In the genomic region with DNA sequence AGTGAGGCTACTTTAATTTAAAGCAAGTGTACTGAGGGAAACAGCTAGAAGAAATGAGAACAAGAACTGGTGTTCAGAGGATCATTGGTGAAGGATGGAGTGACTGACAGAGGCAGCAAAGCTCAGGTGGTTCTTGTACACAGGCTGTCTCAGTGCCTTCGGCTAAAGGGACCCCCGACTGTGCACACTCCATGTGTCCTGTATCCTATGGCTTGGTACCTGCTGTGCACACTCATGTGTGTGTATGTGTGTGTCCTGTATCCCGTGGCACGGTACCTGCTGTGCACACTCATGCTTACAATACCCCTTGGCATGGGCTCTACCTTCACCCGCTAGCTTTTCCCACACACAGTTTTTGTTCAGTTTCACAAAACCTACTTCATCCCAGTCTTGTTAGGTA, we compare ENCODE assay signal across 20 mouse cellular contexts.
DNase-seq lines count a peak whose midpoint lies in the region; ATAC-seq and TF ChIP-seq lines count a peak whose summit lies in the region.
"Had no signal": no experiment of that assay in that cellular context is flagged by ENCODE, and none has a peak within 500 bp of the region (broad histone marks: within the 10 kb centered on the region; RNA-seq: fewer than 3 reads in every experiment).

No protein-coding gene starts in this region.

- peaks cover 28% of the 10 kb centered on the region for H3K4me1 ChIP-seq in heart, adult 2 months (ENCODE audit: control insufficient read depth, insufficient read depth, low read length)
- peaks cover 65% of the 10 kb centered on the region for H3K4me1 ChIP-seq in heart, postnatal 0 days (ENCODE audit: control insufficient read depth, insufficient read depth)
- no peaks in the 10 kb centered on the region; the same call in 1 of the 2 replicates for H3K4me1 ChIP-seq in forebrain, embryonic 12.5 days
- H3K4me1 ChIP-seq: forebrain, embryonic 10.5 days had no signal

- H3K36me3 ChIP-seq in heart, adult 2 months (ENCODE audit: control insufficient read depth, insufficient read depth, low read length), result peaks cover 30% of the 10 kb centered on the region
- no peaks in the 10 kb centered on the region for H3K36me3 ChIP-seq in heart, postnatal 0 days (replicated peaks; ENCODE audit: control insufficient read depth, insufficient read depth, low read length)
- no peaks in the 10 kb centered on the region for H3K36me3 ChIP-seq in forebrain, embryonic 12.5 days (replicated peaks)
- H3K36me3 ChIP-seq: embryonic facial prominence, embryonic 15.5 days; forebrain, embryonic 10.5 days; forebrain, embryonic 15.5 days; hindbrain, embryonic 13.5 days had no signal

- H3K9ac ChIP-seq in heart, adult 2 months (ENCODE audit: low read depth, low read length), result 0 out of 2 replicates have a peak overlapping the region, but pooled peaks have one; percentile 1
- no peak overlapping the region for H3K9ac ChIP-seq in heart, postnatal 0 days (replicated peaks; ENCODE audit: low read depth, low read length)
- no peak overlapping the region for H3K9ac ChIP-seq in forebrain, embryonic 12.5 days
- H3K9ac ChIP-seq: embryonic facial prominence, embryonic 15.5 days; forebrain, embryonic 15.5 days; hindbrain, embryonic 13.5 days had no signal

- no peak for TF ChIP-seq CTCF in heart, adult 2 months (IDR thresholded peaks at IDR 0.05)
- TF ChIP-seq CTCF in heart, postnatal 0 days (IDR thresholded peaks at IDR 0.05; ENCODE audit: low read depth), result no peak
- no peak for TF ChIP-seq CTCF in layer of hippocampus, adult 2 months (conservative IDR thresholded peaks at IDR 0.05)

- peak overlapping the region; percentile 84 for H3K27ac ChIP-seq in heart, adult 2 months
- peak overlapping the region; percentile 47; the same call in 1 of the 2 replicates for H3K27ac ChIP-seq in heart, postnatal 0 days (ENCODE audit: low read depth)
- peak overlapping the region; percentile 10; the same call in 1 of the 2 replicates for H3K27ac ChIP-seq in layer of hippocampus, adult 2 months
- no peak overlapping the region for H3K27ac ChIP-seq in forebrain, embryonic 12.5 days
- H3K27ac ChIP-seq: embryonic facial prominence, embryonic 15.5 days; forebrain, embryonic 10.5 days; forebrain, embryonic 15.5 days; hindbrain, embryonic 13.5 days; hindbrain, postnatal 0 days had no signal

- H3K4me2 ChIP-seq in heart, postnatal 0 days (ENCODE audit: low read depth, low read length), result 0 out of 2 replicates have a peak overlapping the region, but pooled peaks have one; percentile 26
- no peak overlapping the region for H3K4me2 ChIP-seq in forebrain, embryonic 12.5 days
- H3K4me2 ChIP-seq: embryonic facial prominence, embryonic 15.5 days; forebrain, embryonic 15.5 days; hindbrain, embryonic 13.5 days had no signal

- ATAC-seq in heart, postnatal 0 days (ENCODE audit: insufficient read depth, low read depth), result no peak
- no peak for ATAC-seq in forebrain, embryonic 12.5 days (ENCODE audit: low FRiP score)
- ATAC-seq: forebrain, embryonic 15.5 days; hindbrain, postnatal 0 days had no signal

- 0 out of 2 replicates have a peak overlapping the region, but pooled peaks have one; percentile 4 for H3K4me3 ChIP-seq in heart, adult 2 months
- H3K4me3 ChIP-seq in heart, postnatal 0 days (ENCODE audit: low read depth, low read length), result no peak overlapping the region
- H3K4me3 ChIP-seq in layer of hippocampus, adult 2 months, result no peak overlapping the region
- H3K4me3 ChIP-seq in forebrain, embryonic 12.5 days (replicated peaks), result no peak overlapping the region
- H3K4me3 ChIP-seq: embryonic facial prominence, embryonic 15.5 days; erythroblast, embryonic 14.5 days; forebrain, embryonic 10.5 days; forebrain, embryonic 15.5 days; hindbrain, embryonic 13.5 days had no signal

- no peaks in the 10 kb centered on the region for H3K9me3 ChIP-seq in heart, postnatal 0 days (replicated peaks; ENCODE audit: control insufficient read depth, low read length)
- H3K9me3 ChIP-seq in forebrain, embryonic 12.5 days, result no peaks in the 10 kb centered on the region
- H3K9me3 ChIP-seq: embryonic facial prominence, embryonic 15.5 days; forebrain, embryonic 10.5 days; forebrain, embryonic 15.5 days; hindbrain, embryonic 13.5 days had no signal

- DNase-seq in heart, adult 2 months, result no peak
- DNase-seq in heart, postnatal 14 days, result no peak
- DNase-seq in heart, postnatal 0 days (ENCODE audit: low spot score), result no peak
- DNase-seq in heart, postnatal 4 days, result no peak
- DNase-seq in layer of hippocampus, adult 2 months (ENCODE audit: low spot score in 2 of 2), result no peak
- no peak for DNase-seq in layer of hippocampus, adult 8-10 months (ENCODE audit: low spot score in 2 of 2)
- DNase-seq: adrenal gland, adult 2 months; adrenal gland, postnatal 25 days; cerebellum, adult 18-20 months; cerebellum, postnatal 14 days; embryo, embryonic 11 days; gastrocnemius, postnatal 10 days; kidney, adult 8-10 months had no signal

- no peaks in the 10 kb centered on the region for H3K27me3 ChIP-seq in heart, adult 2 months (ENCODE audit: control insufficient read depth, insufficient read depth, low read length)
- H3K27me3 ChIP-seq in heart, postnatal 0 days (ENCODE audit: control insufficient read depth, insufficient read depth, low read length), result no peaks in the 10 kb centered on the region
- H3K27me3 ChIP-seq in forebrain, embryonic 12.5 days, result no peaks in the 10 kb centered on the region
- H3K27me3 ChIP-seq: embryonic facial prominence, embryonic 15.5 days; forebrain, embryonic 15.5 days; hindbrain, embryonic 13.5 days had no signal

- intact Hi-C loops in heart, adult 2 months (cut with DNase I), result no loop called here
- intact Hi-C loops in heart, postnatal 14 days (cut with DNase I), result loop anchor here (2.0 kb wide), 1 partner anchor 16 kb away; no protein-coding TSS in a partner anchor

- no peak for TF ChIP-seq EP300 in heart, adult 2 months (IDR thresholded peaks at IDR 0.05; ENCODE audit: insufficient read depth, low read depth, low read length)
- TF ChIP-seq EP300 in heart, postnatal 0 days (IDR thresholded peaks at IDR 0.05; ENCODE audit: low read depth), result no peak

- WGBS in heart, adult 2 months, result 84% methylated on average over 5 of the region's 5 CpGs
- WGBS in heart, postnatal 0 days, result 93% methylated on average over 5 of the region's 5 CpGs
- WGBS in forebrain, embryonic 12.5 days, result 96% methylated on average over 5 of the region's 5 CpGs

- no peak for TF ChIP-seq POLR2A in heart, adult 2 months (IDR thresholded peaks at IDR 0.05; ENCODE audit: insufficient read depth, low read depth, low read length)

- H3K79me2 ChIP-seq in heart, adult 2 months (replicated peaks; ENCODE audit: control insufficient read depth, insufficient read depth, low read length), result peaks cover 5% of the 10 kb centered on the region; the same call in 1 of the 2 replicates
